Mouse (Mus musculus): ENCODE measurements at regions not wholly inside any gene's neighbourhood (a gene's known extent, or its start where the extent isn't known, plus 50 kb on each side); places are given as distances from the start of the nearest gene placed in this dataset.

GRCm38 (mm10) chr7:40214395-40214794, 683.7 kb upstream of the Vstm2b start:
- H3K9ac ChIP-seq (ENCODE audit: low read length) = no peak overlapping the region
- no peak overlapping the region for H3K27ac ChIP-seq (ENCODE audit: low read length)
- no peaks in the 10 kb centered on the region for H3K4me1 ChIP-seq (ENCODE audit: control insufficient read depth, insufficient read depth, low read length)
- H3K27me3 ChIP-seq (ENCODE audit: control insufficient read depth, insufficient read depth, low read length) = no peaks in the 10 kb centered on the region
- WGBS = 41% methylated on average over 4 of the region's 4 CpGs
- no peak overlapping the region for H3K4me2 ChIP-seq (ENCODE audit: low read depth, low read length)
- no peaks in the 10 kb centered on the region for H3K36me3 ChIP-seq (ENCODE audit: control insufficient read depth, insufficient read depth, low read length)
- ATAC-seq (ENCODE audit: insufficient read depth, low FRiP score) = no peak
- H3K9me3 ChIP-seq (replicated peaks; ENCODE audit: control insufficient read depth, low read length) = no peaks in the 10 kb centered on the region
- H3K4me3 ChIP-seq (replicated peaks; ENCODE audit: low read length) = no peak overlapping the region

GRCm38 (mm10) chr7:40215271-40215670, 682.9 kb upstream of the Vstm2b start:
- no peaks in the 10 kb centered on the region for H3K4me1 ChIP-seq (ENCODE audit: control insufficient read depth, insufficient read depth, low read length)

GRCm38 (mm10) chr7:40220549-40220948, 677.6 kb upstream of the Vstm2b start:
- no peaks in the 10 kb centered on the region for H3K4me1 ChIP-seq (ENCODE audit: control insufficient read depth, insufficient read depth, low read length)
- WGBS = 75% methylated on average over 4 of the region's 4 CpGs
- H3K36me3 ChIP-seq (ENCODE audit: control insufficient read depth, insufficient read depth, low read length) = no peaks in the 10 kb centered on the region
- no peak overlapping the region for H3K27ac ChIP-seq (ENCODE audit: low read length)
- H3K27me3 ChIP-seq (ENCODE audit: control insufficient read depth, insufficient read depth, low read length) = no peaks in the 10 kb centered on the region
- H3K4me2 ChIP-seq (ENCODE audit: low read depth, low read length) = no peak overlapping the region
- no peaks in the 10 kb centered on the region for H3K9me3 ChIP-seq (replicated peaks; ENCODE audit: control insufficient read depth, low read length)
- H3K9ac ChIP-seq (ENCODE audit: low read length) = no peak overlapping the region
- ATAC-seq (ENCODE audit: insufficient read depth, low FRiP score) = no peak
- H3K4me3 ChIP-seq (replicated peaks; ENCODE audit: low read length) = no peak overlapping the region

More at GRCm38 (mm10) chr7:40215271-40215670, 682.9 kb upstream of the Vstm2b start:
- no peak overlapping the region for H3K27ac ChIP-seq (ENCODE audit: low read length)
- H3K4me3 ChIP-seq (replicated peaks; ENCODE audit: low read length) = no peak overlapping the region
- H3K36me3 ChIP-seq (ENCODE audit: control insufficient read depth, insufficient read depth, low read length) = no peaks in the 10 kb centered on the region
- no peak overlapping the region for H3K4me2 ChIP-seq (ENCODE audit: low read depth, low read length)
- no peaks in the 10 kb centered on the region for H3K27me3 ChIP-seq (ENCODE audit: control insufficient read depth, insufficient read depth, low read length)
- ATAC-seq (ENCODE audit: insufficient read depth, low FRiP score) = no peak
- WGBS = 69% methylated on average over 2 of the region's 2 CpGs
- H3K9ac ChIP-seq (ENCODE audit: low read length) = no peak overlapping the region
- H3K9me3 ChIP-seq (replicated peaks; ENCODE audit: control insufficient read depth, low read length) = no peaks in the 10 kb centered on the region

DNA sequence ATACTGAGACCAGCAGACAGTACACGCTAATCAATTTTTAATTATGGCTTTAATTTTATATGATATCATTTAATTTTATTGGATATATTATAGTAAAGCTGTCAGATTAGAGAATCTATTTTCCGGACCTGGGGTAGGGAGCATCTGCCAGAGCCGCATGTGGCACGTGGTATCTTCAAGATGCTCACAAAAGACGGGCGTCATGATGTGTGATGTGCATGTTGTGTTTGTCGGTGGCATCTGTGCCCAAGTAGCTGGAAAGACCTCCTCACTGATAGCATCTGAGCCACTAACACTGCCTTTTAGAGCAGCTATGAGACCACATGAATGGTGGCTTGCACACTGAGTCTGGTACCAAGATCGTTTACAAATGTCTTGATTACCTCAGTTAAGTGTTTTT, 652.9 kb upstream of the Vstm2b start:
- Histone ChIP-seq H3K9me3 (replicated peaks; ENCODE audit: control insufficient read depth, low read length) (no peaks in the 10 kb centered on the region), H3K4me2 (ENCODE audit: low read depth, low read length) (no peak overlapping the region), H3K4me3 (replicated peaks; ENCODE audit: low read length) (no peak overlapping the region), H3K27ac (ENCODE audit: low read length) (no peak overlapping the region), H3K27me3 (ENCODE audit: control insufficient read depth, insufficient read depth, low read length) (no peaks in the 10 kb centered on the region), H3K4me1 (ENCODE audit: control insufficient read depth, insufficient read depth, low read length) (no peaks in the 10 kb centered on the region), H3K36me3 (ENCODE audit: control insufficient read depth, insufficient read depth, low read length) (no peaks in the 10 kb centered on the region), H3K9ac (ENCODE audit: low read length) (no peak overlapping the region)
- ATAC-seq (ENCODE audit: insufficient read depth, low FRiP score) = no peak
- 81% methylated on average over 8 of the region's 8 CpGs for WGBS

GRCm38 (mm10) chr7:40248521-40248920, 649.6 kb upstream of the Vstm2b start:
- no peak overlapping the region for H3K9ac ChIP-seq (ENCODE audit: low read length)
- no peak overlapping the region for H3K4me2 ChIP-seq (ENCODE audit: low read depth, low read length)
- H3K9me3 ChIP-seq (replicated peaks; ENCODE audit: control insufficient read depth, low read length) = no peaks in the 10 kb centered on the region
- H3K36me3 ChIP-seq (ENCODE audit: control insufficient read depth, insufficient read depth, low read length) = no peaks in the 10 kb centered on the region
- H3K27ac ChIP-seq (ENCODE audit: low read length) = no peak overlapping the region
- no peak for ATAC-seq (ENCODE audit: insufficient read depth, low FRiP score)
- 81% methylated on average over 2 of the region's 2 CpGs for WGBS
- H3K4me1 ChIP-seq (ENCODE audit: control insufficient read depth, insufficient read depth, low read length) = no peaks in the 10 kb centered on the region
- H3K4me3 ChIP-seq (replicated peaks; ENCODE audit: low read length) = no peak overlapping the region
- no peaks in the 10 kb centered on the region for H3K27me3 ChIP-seq (ENCODE audit: control insufficient read depth, insufficient read depth, low read length)

- Histone ChIP-seq H3K9ac (ENCODE audit: low read length) (no peak overlapping the region), H3K4me3 (replicated peaks; ENCODE audit: low read length) (no peak overlapping the region), H3K9me3 (replicated peaks; ENCODE audit: control insufficient read depth, low read length) (no peaks in the 10 kb centered on the region), H3K27me3 (ENCODE audit: control insufficient read depth, insufficient read depth, low read length) (no peaks in the 10 kb centered on the region), H3K4me1 (ENCODE audit: control insufficient read depth, insufficient read depth, low read length) (no peaks in the 10 kb centered on the region), H3K27ac (ENCODE audit: low read length) (no peak overlapping the region), H3K4me2 (ENCODE audit: low read depth, low read length) (no peak overlapping the region), H3K36me3 (ENCODE audit: control insufficient read depth, insufficient read depth, low read length) (no peaks in the 10 kb centered on the region)
- 57% methylated on average over 2 of the region's 2 CpGs for WGBS
- ATAC-seq (ENCODE audit: insufficient read depth, low FRiP score) = no peak
Observed at GRCm38 (mm10) chr7:40253486-40253885, 644.6 kb upstream of the Vstm2b start.

DNA sequence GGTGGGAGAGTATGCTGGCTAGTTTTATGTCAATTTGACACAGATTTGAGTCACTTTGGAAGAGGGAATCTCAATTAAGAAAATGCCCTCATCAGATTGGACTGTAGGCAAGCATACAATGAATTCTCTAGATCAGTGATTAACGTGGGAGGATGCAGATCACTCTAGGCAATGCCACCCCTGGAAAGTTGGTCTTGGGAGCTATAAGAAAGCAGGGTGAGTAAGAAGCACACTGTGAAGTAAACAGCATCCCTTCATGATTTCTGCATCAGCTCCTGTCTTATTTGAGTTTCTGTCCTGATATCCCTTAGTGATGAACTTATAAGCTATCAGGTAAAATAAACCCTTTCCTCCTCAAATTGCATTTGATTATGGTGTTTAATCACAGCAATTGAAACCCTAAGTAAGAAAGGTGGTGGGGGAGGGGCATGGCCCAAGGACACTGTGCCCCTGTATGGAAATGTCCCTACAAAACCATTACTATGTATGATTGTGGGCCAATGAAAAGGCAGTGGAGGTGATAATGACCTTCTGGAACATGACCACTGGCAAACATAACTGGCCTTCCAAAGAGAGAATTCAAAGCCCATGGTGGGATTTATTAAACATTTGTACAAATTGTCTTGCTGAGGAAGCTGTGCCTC, 640.3 kb upstream of the Vstm2b start:
- H3K36me3 ChIP-seq (ENCODE audit: control insufficient read depth, insufficient read depth, low read length) = no peaks in the 10 kb centered on the region
- H3K27me3 ChIP-seq (ENCODE audit: control insufficient read depth, insufficient read depth, low read length) = no peaks in the 10 kb centered on the region
- no peak overlapping the region for H3K9ac ChIP-seq (ENCODE audit: low read length)
- WGBS = 72% methylated on average over 1 of the region's 1 CpGs
- no peak overlapping the region for H3K4me3 ChIP-seq (replicated peaks; ENCODE audit: low read length)
- no peak overlapping the region for H3K27ac ChIP-seq (ENCODE audit: low read length)
- no peaks in the 10 kb centered on the region for H3K9me3 ChIP-seq (replicated peaks; ENCODE audit: control insufficient read depth, low read length)
- ATAC-seq (ENCODE audit: insufficient read depth, low FRiP score) = no peak
- H3K4me1 ChIP-seq (ENCODE audit: control insufficient read depth, insufficient read depth, low read length) = no peaks in the 10 kb centered on the region
- no peak overlapping the region for H3K4me2 ChIP-seq (ENCODE audit: low read depth, low read length)

GRCm38 (mm10) chr7:40258377-40258739, 639.8 kb upstream of the Vstm2b start:
- Histone ChIP-seq H3K4me1 (ENCODE audit: control insufficient read depth, insufficient read depth, low read length) (no peaks in the 10 kb centered on the region), H3K27ac (ENCODE audit: low read length) (no peak overlapping the region), H3K36me3 (ENCODE audit: control insufficient read depth, insufficient read depth, low read length) (no peaks in the 10 kb centered on the region), H3K27me3 (ENCODE audit: control insufficient read depth, insufficient read depth, low read length) (no peaks in the 10 kb centered on the region), H3K4me2 (ENCODE audit: low read depth, low read length) (no peak overlapping the region), H3K4me3 (replicated peaks; ENCODE audit: low read length) (no peak overlapping the region), H3K9ac (ENCODE audit: low read length) (no peak overlapping the region), H3K9me3 (replicated peaks; ENCODE audit: control insufficient read depth, low read length) (no peaks in the 10 kb centered on the region)
- 61% methylated on average over 6 of the region's 6 CpGs for WGBS
- ATAC-seq (ENCODE audit: insufficient read depth, low FRiP score) = no peak

- Histone ChIP-seq H3K36me3 (ENCODE audit: control insufficient read depth, insufficient read depth, low read length) (no peaks in the 10 kb centered on the region), H3K4me3 (replicated peaks; ENCODE audit: low read length) (no peak overlapping the region), H3K4me1 (ENCODE audit: control insufficient read depth, insufficient read depth, low read length) (no peaks in the 10 kb centered on the region), H3K9ac (ENCODE audit: low read length) (no peak overlapping the region), H3K9me3 (replicated peaks; ENCODE audit: control insufficient read depth, low read length) (no peaks in the 10 kb centered on the region), H3K27me3 (ENCODE audit: control insufficient read depth, insufficient read depth, low read length) (no peaks in the 10 kb centered on the region), H3K27ac (ENCODE audit: low read length) (no peak overlapping the region), H3K4me2 (ENCODE audit: low read depth, low read length) (no peak overlapping the region)
- ATAC-seq (ENCODE audit: insufficient read depth, low FRiP score) = no peak
- 18% methylated on average over 2 of the region's 2 CpGs for whole genome bisulfite sequencing
Observed at GRCm38 (mm10) chr7:40273459-40274072, 624.6 kb upstream of the Vstm2b start.
